Mouse (Mus musculus) MEL (cell line): ENCODE data around the gene Ankrd44. TPM values are rescaled to one million over a fixed set of nuclear protein-coding genes. Genes with fewer than 3 reads are reported as not detected.

Experiments used
- DNase-seq: peaks from one replicate; pipeline ENCODE4 v3.0.0; 2011; ENCODE audit warnings: low read depth, low spot score
- H3K27ac ChIP-seq: 2 replicates; pipeline ENCODE4 v1.5.1; 2012; ENCODE audit warnings: low read depth, mild to moderate bottlenecking, control low read depth, low read length, moderate library complexity; ENCODE audit not compliant: control insufficient read depth
- H3K27me3 ChIP-seq, 2 experiments: fragments of 150-350 bp in 1 of 2; sonication (generic) in 1 of 2; 2 replicates each; pipeline ENCODE4 v1.6.1; 2012; ENCODE audit warnings: low read length in 2 of 2, mild to moderate bottlenecking in 2 of 2, improper control_type of control experiment in 1 of 2, moderate library complexity in 1 of 2; ENCODE audit not compliant: insufficient read depth in 2 of 2, control insufficient read depth in 1 of 2
- H3K36me3 ChIP-seq, 2 experiments: 2 replicates each; pipeline ENCODE4 v1.6.1; 2012 to 2014; ENCODE audit warnings: low read length in 2 of 2, improper control_type of control experiment in 1 of 2, inconsistent platforms in 1 of 2, mild to moderate bottlenecking in 1 of 2; ENCODE audit not compliant: insufficient read depth in 2 of 2, control insufficient read depth in 1 of 2
- H3K4me1 ChIP-seq, 2 experiments: fragments of 150-350 bp in 1 of 2; sonication (generic) in 1 of 2; 2 replicates each; pipeline ENCODE4 v1.6.1; 2012; ENCODE audit warnings: low read length in 2 of 2, improper control_type of control experiment in 1 of 2, mild to moderate bottlenecking in 1 of 2; ENCODE audit not compliant: insufficient read depth in 2 of 2, control insufficient read depth in 1 of 2
- H3K4me3 ChIP-seq, 2 experiments: fragments of 150-350 bp in 1 of 2; sonication (generic) in 1 of 2; 2 replicates each; pipeline ENCODE4 v1.5.1; 2012; ENCODE audit warnings: low read depth in 2 of 2, low read length in 2 of 2, mild to moderate bottlenecking in 2 of 2, moderate library complexity in 2 of 2, control low read depth in 1 of 2, improper control_type of control experiment in 1 of 2; ENCODE audit not compliant: control insufficient read depth in 1 of 2, insufficient read depth in 1 of 2
- H3K79me2 ChIP-seq: 2 replicates; pipeline ENCODE4 v1.6.1; 2012; ENCODE audit warnings: mild to moderate bottlenecking, low read length, moderate library complexity; ENCODE audit not compliant: control insufficient read depth, poor library complexity, insufficient read depth
- H3K9ac ChIP-seq: 2 replicates; pipeline ENCODE4 v1.6.1; 2012; ENCODE audit warnings: low read depth, mild to moderate bottlenecking, control low read depth, low read length, moderate library complexity; ENCODE audit not compliant: control insufficient read depth, poor library complexity, severe bottlenecking
- H3K9me3 ChIP-seq: fragments of 150-350 bp; sonication (generic); replicated peaks from 2 replicates; pipeline ENCODE4 v1.6.1; 2012; ENCODE audit warnings: mild to moderate bottlenecking, low read length, improper control_type of control experiment, moderate library complexity; ENCODE audit not compliant: insufficient read depth
- BHLHE40 ChIP-seq: IDR thresholded peaks from 2 replicates; pipeline ENCODE4 v1.6.1; 2012; ENCODE audit warnings: low read depth, mild to moderate bottlenecking, inconsistent platforms, low read length, improper control_type of control experiment, borderline replicate concordance
- CHD2 ChIP-seq: IDR thresholded peaks from 2 replicates; pipeline ENCODE4 v1.6.1; 2011; ENCODE audit warnings: low read length, improper control_type of control experiment
- CTCF ChIP-seq, 3 experiments: IDR thresholded peaks in 2 of 3; conservative IDR thresholded peaks in 1 of 3; 2 replicates each; pipeline ENCODE4 v1.5.1; 2011 to 2012; ENCODE audit warnings: low read length in 3 of 3, low read depth in 2 of 3, mild to moderate bottlenecking in 2 of 3, improper control_type of control experiment in 1 of 3, inconsistent platforms in 1 of 3, mixed read lengths in 1 of 3, moderate library complexity in 1 of 3; ENCODE audit not compliant: control insufficient read depth in 1 of 3, insufficient read depth in 1 of 3, poor library complexity in 1 of 3, severe bottlenecking in 1 of 3
- E2F4 ChIP-seq: IDR thresholded peaks from 2 replicates; pipeline ENCODE4 v1.6.1; 2011; ENCODE audit warnings: low read depth, low read length, improper control_type of control experiment, borderline replicate concordance
- ELF1 ChIP-seq: IDR thresholded peaks from 2 replicates; pipeline ENCODE4 v1.6.1; 2014; ENCODE audit warnings: low read depth, mild to moderate bottlenecking, inconsistent platforms, low read length, improper control_type of control experiment, moderate library complexity
- EP300 ChIP-seq, 2 experiments: IDR thresholded peaks; 2 replicates each; pipeline ENCODE4 v1.6.1; 2011; ENCODE audit warnings: improper control_type of control experiment in 2 of 2, low read length in 2 of 2, low read depth in 1 of 2, mild to moderate bottlenecking in 1 of 2
- ETS1 ChIP-seq: IDR thresholded peaks from 2 replicates; pipeline ENCODE4 v1.6.1; 2012; ENCODE audit warnings: low read depth, mild to moderate bottlenecking, inconsistent platforms, low read length, improper control_type of control experiment, moderate library complexity
- GABPA ChIP-seq: IDR thresholded peaks from 2 replicates; pipeline ENCODE4 v1.6.1; 2012; ENCODE audit warnings: low read depth, mild to moderate bottlenecking, inconsistent platforms, low read length, improper control_type of control experiment, moderate library complexity
- GATA1 ChIP-seq: IDR thresholded peaks from 2 replicates; pipeline ENCODE4 v1.6.1; 2011; ENCODE audit warnings: low read depth, low read length, improper control_type of control experiment
- JUND ChIP-seq: IDR thresholded peaks from 2 replicates; pipeline ENCODE4 v1.6.1; 2011; ENCODE audit warnings: low read depth, mild to moderate bottlenecking, improper control_type of control experiment, low read length
- KAT2A ChIP-seq: conservative IDR thresholded peaks from 2 replicates; pipeline ENCODE4 v1.6.1; 2012; ENCODE audit warnings: low read depth, low read length, improper control_type of control experiment, inconsistent platforms
- MAFK ChIP-seq: IDR thresholded peaks from 2 replicates; pipeline ENCODE4 v1.6.1; 2011; ENCODE audit warnings: low read depth, mild to moderate bottlenecking, low read length, improper control_type of control experiment, borderline replicate concordance
- MAX ChIP-seq: IDR thresholded peaks from 2 replicates; pipeline ENCODE4 v1.6.1; 2011; ENCODE audit warnings: low read length, improper control_type of control experiment
- MAZ ChIP-seq: IDR thresholded peaks from 2 replicates; pipeline ENCODE4 v1.6.1; 2012; ENCODE audit warnings: low read depth, mild to moderate bottlenecking, inconsistent platforms, low read length, improper control_type of control experiment
- MEF2A ChIP-seq: IDR thresholded peaks from 2 replicates; pipeline ENCODE4 v1.6.1; 2014; ENCODE audit warnings: low read depth, mild to moderate bottlenecking, inconsistent platforms, low read length, improper control_type of control experiment; ENCODE audit not compliant: poor library complexity, insufficient replicate concordance, severe bottlenecking; ENCODE audit errors: extremely low read depth
- MXI1 ChIP-seq: IDR thresholded peaks from 2 replicates; pipeline ENCODE4 v1.6.1; 2011; ENCODE audit warnings: mild to moderate bottlenecking, low read depth, low read length, improper control_type of control experiment
- MYB ChIP-seq: IDR thresholded peaks from 2 replicates; pipeline ENCODE4 v1.6.1; 2011; ENCODE audit warnings: mild to moderate bottlenecking, low read depth, low read length, improper control_type of control experiment
- MYC ChIP-seq: IDR thresholded peaks from 2 replicates; pipeline ENCODE4 v1.6.1; 2011; ENCODE audit warnings: low read depth, mild to moderate bottlenecking, low read length, improper control_type of control experiment, moderate library complexity
- NELFE ChIP-seq: IDR thresholded peaks from 2 replicates; pipeline ENCODE4 v1.6.1; 2011; ENCODE audit warnings: low read depth, low read length, improper control_type of control experiment
- NRF1 ChIP-seq: IDR thresholded peaks from 2 replicates; pipeline ENCODE4 v1.6.1; 2014; ENCODE audit warnings: low read depth, mild to moderate bottlenecking, inconsistent platforms, low read length, improper control_type of control experiment, moderate library complexity; ENCODE audit not compliant: poor library complexity, insufficient read depth, severe bottlenecking
- POLR2A ChIP-seq, 2 experiments: IDR thresholded peaks; 2 replicates each; pipeline ENCODE4 v1.6.1; 2011 to 2012; ENCODE audit warnings: low read length in 2 of 2, mild to moderate bottlenecking in 2 of 2, control low read depth in 1 of 2, improper control_type of control experiment in 1 of 2, low read depth in 1 of 2, moderate library complexity in 1 of 2; ENCODE audit not compliant: control insufficient read depth in 1 of 2, insufficient read depth in 1 of 2, poor library complexity in 1 of 2
- POLR2AphosphoS2 ChIP-seq: IDR thresholded peaks from 2 replicates; pipeline ENCODE4 v1.6.1; 2011; ENCODE audit warnings: low read length, improper control_type of control experiment
- RAD21 ChIP-seq: IDR thresholded peaks from 2 replicates; pipeline ENCODE4 v1.6.1; 2011; ENCODE audit warnings: mild to moderate bottlenecking, low read depth, low read length, improper control_type of control experiment
- RCOR1 ChIP-seq: IDR thresholded peaks from 2 replicates; pipeline ENCODE4 v1.6.1; 2012; ENCODE audit warnings: low read depth, mild to moderate bottlenecking, inconsistent platforms, low read length, improper control_type of control experiment
- SIN3A ChIP-seq: IDR thresholded peaks from 2 replicates; pipeline ENCODE4 v1.6.1; 2012; ENCODE audit warnings: low read length, improper control_type of control experiment, inconsistent platforms
- SMC3 ChIP-seq: IDR thresholded peaks from 2 replicates; pipeline ENCODE4 v1.6.1; 2011; ENCODE audit warnings: low read depth, low read length, improper control_type of control experiment
- UBTF ChIP-seq: IDR thresholded peaks from 2 replicates; pipeline ENCODE4 v1.6.1; 2012; ENCODE audit warnings: low read depth, mild to moderate bottlenecking, inconsistent platforms, low read length, improper control_type of control experiment, moderate library complexity, borderline replicate concordance; ENCODE audit not compliant: insufficient read depth
- USF2 ChIP-seq, 2 experiments: IDR thresholded peaks; 2 replicates each; pipeline ENCODE4 v1.6.1; 2011 to 2012; ENCODE audit warnings: improper control_type of control experiment in 2 of 2, low read length in 2 of 2, borderline replicate concordance in 1 of 2, inconsistent platforms in 1 of 2, low read depth in 1 of 2, mild to moderate bottlenecking in 1 of 2; ENCODE audit not compliant: insufficient read depth in 1 of 2
- ZC3H11A ChIP-seq: IDR thresholded peaks from 2 replicates; pipeline ENCODE4 v1.6.1; 2012; ENCODE audit warnings: low read depth, mild to moderate bottlenecking, inconsistent platforms, low read length, improper control_type of control experiment
- ZKSCAN1 ChIP-seq: IDR thresholded peaks from 2 replicates; pipeline ENCODE4 v1.6.1; 2012; ENCODE audit warnings: low read depth, mild to moderate bottlenecking, inconsistent platforms, low read length, improper control_type of control experiment, moderate library complexity
- ZMIZ1 ChIP-seq: IDR thresholded peaks from 2 replicates; pipeline ENCODE4 v1.6.1; 2012; ENCODE audit warnings: low read depth, mild to moderate bottlenecking, inconsistent platforms, low read length, improper control_type of control experiment, moderate library complexity
- polyA plus RNA-seq, 2 experiments: library from polyadenylated mRNA; stranded (reverse) in 1 of 2; unstranded in 1 of 2; fragments of >175 nt in 1 of 2; fragments of >200 nt in 1 of 2; gene quantifications; 2 replicates each; pipeline versions ENCODE4 v1.2.1 to v1.2.4; 2012; ENCODE audit warnings: low replicate concordance in 2 of 2, low read depth in 1 of 2; ENCODE audit not compliant: insufficient read length in 2 of 2, insufficient read depth in 1 of 2, missing spikeins in 1 of 2
- total RNA-seq: library from RNA; depleted of rRNA; stranded (reverse); fragments of 300-350 nt; gene quantifications from 2 replicates; pipeline ENCODE4 v1.2.3, GENCODE M21; 2012

Ankrd44 gene
- total and polyA plus RNA-seq, 3 experiments: 2.3 to 4.4 TPM; not detected in 1

- H3K4me3 ChIP-seq: no peak overlapping the region
- no peaks in the 10 kb centered on the region for H3K36me3 ChIP-seq
- no peak overlapping the region for H3K27ac ChIP-seq
- H3K27me3 ChIP-seq: no peaks in the 10 kb centered on the region
- DNase-seq: no peak
- no peaks in the 10 kb centered on the region for H3K79me2 ChIP-seq
- TF ChIP-seq POLR2AphosphoS2: no peak
- no peak for TF ChIP-seq GABPA
- TF ChIP-seq EP300 (IDR thresholded peaks at IDR 0.05; ENCODE audit: low read depth in 1 of 2, low read length in 2 of 2): no peak
- TF ChIP-seq BHLHE40: no peak
- TF ChIP-seq MXI1: no peak
- no peak for TF ChIP-seq KAT2A
- no peak for TF ChIP-seq CHD2
- no peak for TF ChIP-seq UBTF
- no peak for TF ChIP-seq ELF1
- TF ChIP-seq RCOR1: no peak
- peak; percentile 47 for TF ChIP-seq RAD21
- no peak for TF ChIP-seq MEF2A
- TF ChIP-seq MAZ: no peak
- no peak for TF ChIP-seq NRF1
- no peak for TF ChIP-seq JUND
- TF ChIP-seq SMC3: peak; percentile 31
- TF ChIP-seq MAX: no peak
- no peak for TF ChIP-seq USF2 (IDR thresholded peaks at IDR 0.05; ENCODE audit: borderline replicate concordance in 1 of 2, insufficient read depth in 1 of 2, low read depth in 1 of 2, low read length in 2 of 2)
- TF ChIP-seq ZC3H11A: peak; percentile 31; the same call in 1 of the 2 replicates
- TF ChIP-seq ZKSCAN1: no peak
- TF ChIP-seq CTCF (IDR thresholded peaks at IDR 0.05 in 2 of 3, conservative IDR thresholded peaks at IDR 0.05 in 1 of 3; ENCODE audit: control insufficient read depth in 1 of 3, insufficient read depth in 1 of 3, low read depth in 2 of 3, low read length in 3 of 3, poor library complexity in 1 of 3, severe bottlenecking in 1 of 3): peak in 1 of 3 experiments; percentile 40; a peak in 2 of 6 replicates
- TF ChIP-seq POLR2A (IDR thresholded peaks at IDR 0.05; ENCODE audit: control insufficient read depth in 1 of 2, insufficient read depth in 1 of 2, low read depth in 1 of 2, low read length in 2 of 2, poor library complexity in 1 of 2): no peak
- no peak for TF ChIP-seq E2F4
- no peak for TF ChIP-seq ETS1
- no peak for TF ChIP-seq MYC
- TF ChIP-seq SIN3A: no peak
- TF ChIP-seq NELFE: no peak
- no peak for TF ChIP-seq MAFK
- no peak for TF ChIP-seq MYB
- no peak for TF ChIP-seq GATA1
- TF ChIP-seq ZMIZ1: no peak
- H3K4me1 ChIP-seq: no peaks in the 10 kb centered on the region
- H3K9ac ChIP-seq: no peak overlapping the region
- no peaks in the 10 kb centered on the region for H3K9me3 ChIP-seq
These were observed 170.4 kb downstream of the Ankrd44 start for GRCm38 (mm10) chr1:54755690-54756365.
